In genomic region chr5:125407910-125408575, GRCm38 (mm10) we compare ENCODE assay signal across 11 mouse cellular contexts. TPM values are rescaled to one million over a fixed set of nuclear protein-coding genes. Genes with fewer than 3 reads are reported as not detected.
DNase-seq lines count a peak whose midpoint lies in the region; ATAC-seq and TF ChIP-seq lines count a peak whose summit lies in the region.
"Had no signal": no experiment of that assay in that cellular context is flagged by ENCODE, and none has a peak within 500 bp of the region (broad histone marks: within the 10 kb centered on the region; RNA-seq: fewer than 3 reads in every experiment).

No protein-coding gene starts in this region.

- H3K4me1 ChIP-seq in heart, embryonic 11.5 days (ENCODE audit: control insufficient read depth, insufficient read depth, low read length), result peaks cover 13% of the 10 kb centered on the region
- peaks cover 3% of the 10 kb centered on the region for H3K4me1 ChIP-seq in heart, adult 2 months (ENCODE audit: control insufficient read depth, insufficient read depth, low read length)
- H3K4me1 ChIP-seq in midbrain, embryonic 10.5 days, result peaks cover 48% of the 10 kb centered on the region
- H3K4me1 ChIP-seq in midbrain, embryonic 16.5 days (ENCODE audit: control insufficient read depth, insufficient read depth, low read length), result peaks cover 15% of the 10 kb centered on the region
- H3K4me1 ChIP-seq in limb, embryonic 10.5 days, result peaks cover 35% of the 10 kb centered on the region
- H3K4me1 ChIP-seq in midbrain, embryonic 15.5 days, result peaks cover 19% of the 10 kb centered on the region

- TF ChIP-seq EP300 in heart, adult 2 months (IDR thresholded peaks at IDR 0.05; ENCODE audit: insufficient read depth, low read depth, low read length), result no peak

- H3K79me2 ChIP-seq in heart, adult 2 months (replicated peaks; ENCODE audit: control insufficient read depth, insufficient read depth, low read length), result no peaks in the 10 kb centered on the region

- intact Hi-C loops in heart, adult 2 months (cut with DNase I), result no loop called here

- no peak for TF ChIP-seq POLR2A in heart, adult 2 months (IDR thresholded peaks at IDR 0.05; ENCODE audit: insufficient read depth, low read depth, low read length)

- H3K27ac ChIP-seq in heart, embryonic 11.5 days (ENCODE audit: low read depth, low read length), result no peak overlapping the region
- H3K27ac ChIP-seq in heart, adult 2 months, result no peak overlapping the region
- no peak overlapping the region for H3K27ac ChIP-seq in midbrain, embryonic 10.5 days (replicated peaks)
- H3K27ac ChIP-seq in midbrain, embryonic 16.5 days (ENCODE audit: low read length), result no peak overlapping the region
- H3K27ac ChIP-seq in limb, embryonic 10.5 days, result no peak overlapping the region
- H3K27ac ChIP-seq in midbrain, embryonic 15.5 days, result peak overlapping the region; percentile 91; the same call in 1 of the 2 replicates

- H3K4me2 ChIP-seq in heart, embryonic 11.5 days, result peak overlapping the region; percentile 69
- H3K4me2 ChIP-seq in midbrain, embryonic 16.5 days (ENCODE audit: low read length), result no peak overlapping the region
- no peak overlapping the region for H3K4me2 ChIP-seq in midbrain, embryonic 15.5 days

- TF ChIP-seq CTCF in heart, adult 2 months (IDR thresholded peaks at IDR 0.05), result no peak

- no peak overlapping the region for H3K9ac ChIP-seq in heart, embryonic 11.5 days (ENCODE audit: low read depth, low read length)
- no peak overlapping the region for H3K9ac ChIP-seq in heart, adult 2 months (ENCODE audit: low read depth, low read length)
- no peak overlapping the region for H3K9ac ChIP-seq in midbrain, embryonic 16.5 days (ENCODE audit: low read depth, low read length)
- H3K9ac ChIP-seq in midbrain, embryonic 15.5 days, result no peak overlapping the region

- H3K27me3 ChIP-seq in heart, embryonic 11.5 days (ENCODE audit: control insufficient read depth, insufficient read depth, low read length), result no peaks in the 10 kb centered on the region
- no peaks in the 10 kb centered on the region for H3K27me3 ChIP-seq in heart, adult 2 months (ENCODE audit: control insufficient read depth, insufficient read depth, low read length)
- H3K27me3 ChIP-seq in midbrain, embryonic 10.5 days (ENCODE audit: low read depth, poor library complexity, severe bottlenecking), result peaks cover 1% of the 10 kb centered on the region; the same call in 1 of the 2 replicates
- H3K27me3 ChIP-seq in midbrain, embryonic 16.5 days (ENCODE audit: control insufficient read depth, insufficient read depth, low read depth, low read length), result no peaks in the 10 kb centered on the region
- H3K27me3 ChIP-seq in limb, embryonic 10.5 days (ENCODE audit: low read depth, poor library complexity, severe bottlenecking), result peaks cover 2% of the 10 kb centered on the region
- H3K27me3 ChIP-seq in midbrain, embryonic 15.5 days (replicated peaks), result no peaks in the 10 kb centered on the region

- H3K4me3 ChIP-seq in heart, embryonic 11.5 days (ENCODE audit: low read depth, low read length), result no peak overlapping the region
- no peak overlapping the region for H3K4me3 ChIP-seq in heart, adult 2 months
- peak overlapping the region; percentile 61 for H3K4me3 ChIP-seq in midbrain, embryonic 10.5 days
- no peak overlapping the region for H3K4me3 ChIP-seq in midbrain, embryonic 16.5 days (ENCODE audit: low read depth, low read length)
- peak overlapping the region; percentile 46 for H3K4me3 ChIP-seq in limb, embryonic 10.5 days
- no peak overlapping the region for H3K4me3 ChIP-seq in midbrain, embryonic 15.5 days

- H3K36me3 ChIP-seq in heart, embryonic 11.5 days (ENCODE audit: control insufficient read depth, insufficient read depth, low read length), result no peaks in the 10 kb centered on the region
- no peaks in the 10 kb centered on the region for H3K36me3 ChIP-seq in heart, adult 2 months (ENCODE audit: control insufficient read depth, insufficient read depth, low read length)
- peaks cover 5% of the 10 kb centered on the region for H3K36me3 ChIP-seq in midbrain, embryonic 10.5 days
- H3K36me3 ChIP-seq in midbrain, embryonic 16.5 days (ENCODE audit: control insufficient read depth, insufficient read depth, low read length), result no peaks in the 10 kb centered on the region
- H3K36me3 ChIP-seq in limb, embryonic 10.5 days, result peaks cover 6% of the 10 kb centered on the region
- no peaks in the 10 kb centered on the region for H3K36me3 ChIP-seq in midbrain, embryonic 15.5 days (replicated peaks)

- no peaks in the 10 kb centered on the region for H3K9me3 ChIP-seq in heart, embryonic 11.5 days (replicated peaks; ENCODE audit: control insufficient read depth, low read length)
- no peaks in the 10 kb centered on the region for H3K9me3 ChIP-seq in midbrain, embryonic 10.5 days (replicated peaks)
- H3K9me3 ChIP-seq in midbrain, embryonic 16.5 days (replicated peaks; ENCODE audit: control insufficient read depth, low read length, poor library complexity, severe bottlenecking), result no peaks in the 10 kb centered on the region
- H3K9me3 ChIP-seq in limb, embryonic 10.5 days (replicated peaks), result no peaks in the 10 kb centered on the region
- H3K9me3 ChIP-seq in midbrain, embryonic 15.5 days, result no peaks in the 10 kb centered on the region

- WGBS in heart, embryonic 11.5 days (ENCODE audit: insufficient replicate concordance), result 67% methylated on average over 14 of the region's 14 CpGs
- 78% methylated on average over 14 of the region's 14 CpGs for WGBS in heart, adult 2 months
- 70% methylated on average over 14 of the region's 14 CpGs for WGBS in midbrain, embryonic 10.5 days
- 66% methylated on average over 14 of the region's 14 CpGs for WGBS in midbrain, embryonic 16.5 days
- WGBS in limb, embryonic 10.5 days, result 65% methylated on average over 14 of the region's 14 CpGs
- WGBS in midbrain, embryonic 15.5 days, result 67% methylated on average over 14 of the region's 14 CpGs

- no peak for DNase-seq in heart, adult 2 months
- DNase-seq in midbrain, embryonic 10.5 days (ENCODE audit: low spot score), result no peak
- DNase-seq in limb, embryonic 10.5 days (ENCODE audit: low spot score), result no peak
- no peak for DNase-seq in thymus, postnatal 36 days
- DNase-seq in lung, postnatal 25 days (ENCODE audit: low spot score), result no peak

- no peak for ATAC-seq in heart, embryonic 11.5 days (replicated peaks; ENCODE audit: insufficient number of reproducible peaks, low FRiP score, low TSS enrichment)
- no peak for ATAC-seq in midbrain, embryonic 16.5 days
- no peak for ATAC-seq in midbrain, embryonic 15.5 days (replicated peaks)

RNA-seq across cellular contexts. Expression of gene Ubc, which starts 18.0 kb away (rescaled TPM):
- 833 and 922 TPM in 2 replicates for polyA plus RNA-seq in heart, embryonic 11.5 days (2014; fragmentation: Nextera tagmentation; extraction: Ambion mirVana)
- 1,000 to 10,000 TPM in 1 of 2 experiments, 100 to 1,000 TPM in 1; 894 to 1,473 TPM for total RNA-seq in heart, adult 2 months (2021)
- 664 and 1,033 TPM in 2 replicates for polyA plus RNA-seq in heart, adult 2 months (2012; rRNA removed)
- polyA plus RNA-seq in midbrain, embryonic 10.5 days (2016; fragmentation: Nextera tagmentation; extraction: Ambion mirVana), result 957 and 1,129 TPM in 2 replicates
- polyA plus RNA-seq in midbrain, embryonic 16.5 days (2015; fragmentation: Nextera tagmentation; extraction: Ambion mirVana), result 1,506 and 1,517 TPM in 2 replicates
- polyA plus RNA-seq in limb, embryonic 10.5 days (2016; fragmentation: Nextera tagmentation; extraction: Ambion mirVana), result 856 and 992 TPM in 2 replicates
- polyA plus RNA-seq in midbrain, embryonic 15.5 days (2015; fragmentation: Nextera tagmentation; extraction: Ambion mirVana), result 1,496 and 1,513 TPM in 2 replicates

RNA-seq across cellular contexts. Expression of gene Gm10382, which starts 18.9 kb away (rescaled TPM):
- polyA plus RNA-seq in heart, embryonic 11.5 days (2014; fragmentation: Nextera tagmentation; extraction: Ambion mirVana), result 0.42 TPM in 1 of 2 replicates, not detected in the other
- total RNA-seq in heart, adult 2 months (2021), result under 1 TPM in 1 of 2 experiments, not detected in 1; 0.21 TPM
- 0.12 and 0.23 TPM in 2 replicates for polyA plus RNA-seq in heart, adult 2 months (2012; rRNA removed)
- 0.56 and 0.57 TPM in 2 replicates for polyA plus RNA-seq in midbrain, embryonic 10.5 days (2016; fragmentation: Nextera tagmentation; extraction: Ambion mirVana)
- 0.30 and 0.51 TPM in 2 replicates for polyA plus RNA-seq in midbrain, embryonic 16.5 days (2015; fragmentation: Nextera tagmentation; extraction: Ambion mirVana)
- polyA plus RNA-seq in limb, embryonic 10.5 days (2016; fragmentation: Nextera tagmentation; extraction: Ambion mirVana), result 0.44 and 0.54 TPM in 2 replicates
- 0.74 and 0.86 TPM in 2 replicates for polyA plus RNA-seq in midbrain, embryonic 15.5 days (2015; fragmentation: Nextera tagmentation; extraction: Ambion mirVana)
- total RNA-seq: adrenal gland, postnatal 25 days; layer of hippocampus, postnatal 36 days; monocyte, adult 5-6 weeks had no signal

RNA-seq across cellular contexts. Expression of gene Dhx37, which starts 25.9 kb away (rescaled TPM):
- 9.9 and 10.6 TPM in 2 replicates for polyA plus RNA-seq in heart, embryonic 11.5 days (2014; fragmentation: Nextera tagmentation; extraction: Ambion mirVana)
- total RNA-seq in heart, adult 2 months (2021), result 10 to 100 TPM; 11.1 to 12.4 TPM
- 14.8 and 15.7 TPM in 2 replicates for polyA plus RNA-seq in heart, adult 2 months (2012; rRNA removed)
- polyA plus RNA-seq in midbrain, embryonic 10.5 days (2016; fragmentation: Nextera tagmentation; extraction: Ambion mirVana), result 17.4 and 21.2 TPM in 2 replicates
- 12.4 and 12.8 TPM in 2 replicates for polyA plus RNA-seq in midbrain, embryonic 16.5 days (2015; fragmentation: Nextera tagmentation; extraction: Ambion mirVana)
- 23.5 and 25.5 TPM in 2 replicates for polyA plus RNA-seq in limb, embryonic 10.5 days (2016; fragmentation: Nextera tagmentation; extraction: Ambion mirVana)
- polyA plus RNA-seq in midbrain, embryonic 15.5 days (2015; fragmentation: Nextera tagmentation; extraction: Ambion mirVana), result 14.2 and 14.8 TPM in 2 replicates

RNA-seq across cellular contexts. Expression of gene Bri3bp, which starts 33.3 kb away (rescaled TPM):
- polyA plus RNA-seq in heart, embryonic 11.5 days (2014; fragmentation: Nextera tagmentation; extraction: Ambion mirVana), result 30.8 and 32.7 TPM in 2 replicates
- total RNA-seq in heart, adult 2 months (2021), result 10 to 100 TPM; 52.2 to 52.4 TPM
- polyA plus RNA-seq in heart, adult 2 months (2012; rRNA removed), result 31.4 and 31.5 TPM in 2 replicates
- polyA plus RNA-seq in midbrain, embryonic 10.5 days (2016; fragmentation: Nextera tagmentation; extraction: Ambion mirVana), result 49.2 and 54.7 TPM in 2 replicates
- 38.3 and 41.6 TPM in 2 replicates for polyA plus RNA-seq in midbrain, embryonic 16.5 days (2015; fragmentation: Nextera tagmentation; extraction: Ambion mirVana)
- polyA plus RNA-seq in limb, embryonic 10.5 days (2016; fragmentation: Nextera tagmentation; extraction: Ambion mirVana), result 52.1 and 59.0 TPM in 2 replicates
- 36.4 and 37.9 TPM in 2 replicates for polyA plus RNA-seq in midbrain, embryonic 15.5 days (2015; fragmentation: Nextera tagmentation; extraction: Ambion mirVana)

Comparison
In these comparisons a context has a peak if more than half of its experiments do, and no peak if none do; other contexts are left out.
1. H3K4me3 ChIP-seq: peak in midbrain, embryonic 10.5 days (single experiment) and limb, embryonic 10.5 days (single experiment); none in heart, embryonic 11.5 days (single experiment), heart, adult 2 months (single experiment), midbrain, embryonic 16.5 days (single experiment) and midbrain, embryonic 15.5 days (single experiment).